Mouse (Mus musculus): ENCODE measurements at regions not wholly inside any gene's neighbourhood (a gene's known extent, or its start where the extent isn't known, plus 50 kb on each side); places are given as distances from the start of the nearest gene placed in this dataset.

DNA sequence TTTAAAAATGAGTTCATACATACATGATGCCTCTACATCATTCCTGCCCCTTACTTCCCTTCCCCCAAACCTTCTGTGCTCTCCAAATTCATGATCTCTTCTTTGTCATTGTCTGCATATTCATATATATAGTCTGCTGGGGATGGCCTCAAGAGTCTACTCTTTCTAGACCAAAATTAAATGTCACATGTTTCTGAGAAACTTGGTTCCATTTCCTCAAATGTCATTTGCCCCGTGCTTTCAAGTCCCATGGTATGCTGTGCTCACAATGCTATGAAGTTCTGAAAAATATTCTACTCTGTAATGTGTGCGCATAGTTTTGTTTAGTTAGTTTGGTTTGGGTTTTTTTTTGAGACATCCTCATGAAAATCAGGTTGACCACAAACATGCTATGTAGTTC lies 81.4 kb upstream of the Tank start:
- H3K9me3 ChIP-seq (ENCODE audit: control insufficient read depth, low read length): peaks cover 2% of the 10 kb centered on the region; the same call in 1 of the 2 replicates
- no peak overlapping the region for H3K27ac ChIP-seq (replicated peaks; ENCODE audit: low read depth, low read length)
- DNase-seq (ENCODE audit: low spot score): no peak
- no peak for ATAC-seq (ENCODE audit: low read depth)
- WGBS: 86% methylated on average over 2 of the region's 2 CpGs
- H3K4me3 ChIP-seq (ENCODE audit: low read depth, low read length): no peak overlapping the region
- H3K9ac ChIP-seq (ENCODE audit: low read depth, low read length): no peak overlapping the region
- no peaks in the 10 kb centered on the region for H3K36me3 ChIP-seq (ENCODE audit: control insufficient read depth, insufficient read depth, low read length)
- no peaks in the 10 kb centered on the region for H3K4me1 ChIP-seq (ENCODE audit: control insufficient read depth, insufficient read depth, low read length)
- no peaks in the 10 kb centered on the region for H3K27me3 ChIP-seq (replicated peaks; ENCODE audit: control insufficient read depth, insufficient read depth, low read length)
- H3K4me2 ChIP-seq (ENCODE audit: low read depth, low read length): no peak overlapping the region

DNA sequence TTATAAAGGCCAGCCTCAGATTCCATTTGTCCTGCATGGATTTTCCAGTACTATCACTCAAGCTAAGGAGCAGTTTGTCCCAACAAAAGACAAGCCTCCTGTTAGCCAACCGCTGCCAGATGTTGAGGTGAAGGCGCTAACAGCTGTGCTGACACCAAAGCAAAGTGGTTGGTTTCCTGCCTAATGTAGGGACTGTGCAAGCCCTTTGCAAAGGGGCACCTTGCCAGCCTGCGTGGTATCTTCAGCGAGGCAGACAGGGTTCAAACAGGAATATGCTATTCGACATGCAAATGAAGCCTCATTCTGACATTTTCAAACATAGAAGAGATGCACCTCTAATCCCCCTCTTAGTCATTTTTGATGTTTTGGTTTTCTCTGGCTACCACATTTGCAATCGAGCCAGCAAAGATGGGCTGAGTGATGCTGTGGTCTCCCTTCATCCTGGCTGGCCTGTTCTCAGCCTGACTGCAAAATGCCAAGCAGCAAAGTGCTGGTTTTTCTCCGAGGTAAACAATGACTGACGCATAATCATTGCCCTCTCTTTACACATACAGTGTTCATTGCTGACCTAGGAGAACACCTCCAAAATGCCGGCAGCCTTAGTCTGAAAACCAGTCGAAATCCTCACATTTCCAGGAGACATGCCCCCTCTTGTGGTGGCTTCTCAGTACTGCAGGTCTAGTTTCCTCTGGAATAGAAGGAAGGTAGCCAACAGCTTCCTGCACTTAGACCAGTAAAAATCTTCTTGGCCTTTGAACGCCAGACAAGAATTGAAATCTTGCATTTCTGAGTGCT lies 84.3 kb upstream of the Tank start:
- peak overlapping the region; percentile 33 for H3K4me2 ChIP-seq (ENCODE audit: low read depth, low read length)
- H3K36me3 ChIP-seq (ENCODE audit: control insufficient read depth, insufficient read depth, low read length): no peaks in the 10 kb centered on the region
- ATAC-seq (ENCODE audit: low read depth): peak; percentile 60; the same call in 1 of the 2 replicates
- peak; percentile 83 for DNase-seq (ENCODE audit: low spot score)
- no peaks in the 10 kb centered on the region for H3K4me1 ChIP-seq (ENCODE audit: control insufficient read depth, insufficient read depth, low read length)
- no peak overlapping the region for H3K4me3 ChIP-seq (ENCODE audit: low read depth, low read length)
- H3K9ac ChIP-seq (ENCODE audit: low read depth, low read length): no peak overlapping the region
- no peak overlapping the region for H3K27ac ChIP-seq (replicated peaks; ENCODE audit: low read depth, low read length)
- no peaks in the 10 kb centered on the region for H3K27me3 ChIP-seq (replicated peaks; ENCODE audit: control insufficient read depth, insufficient read depth, low read length)
- 38% methylated on average over 11 of the region's 11 CpGs for WGBS
- H3K9me3 ChIP-seq (ENCODE audit: control insufficient read depth, low read length): no peaks in the 10 kb centered on the region

DNA sequence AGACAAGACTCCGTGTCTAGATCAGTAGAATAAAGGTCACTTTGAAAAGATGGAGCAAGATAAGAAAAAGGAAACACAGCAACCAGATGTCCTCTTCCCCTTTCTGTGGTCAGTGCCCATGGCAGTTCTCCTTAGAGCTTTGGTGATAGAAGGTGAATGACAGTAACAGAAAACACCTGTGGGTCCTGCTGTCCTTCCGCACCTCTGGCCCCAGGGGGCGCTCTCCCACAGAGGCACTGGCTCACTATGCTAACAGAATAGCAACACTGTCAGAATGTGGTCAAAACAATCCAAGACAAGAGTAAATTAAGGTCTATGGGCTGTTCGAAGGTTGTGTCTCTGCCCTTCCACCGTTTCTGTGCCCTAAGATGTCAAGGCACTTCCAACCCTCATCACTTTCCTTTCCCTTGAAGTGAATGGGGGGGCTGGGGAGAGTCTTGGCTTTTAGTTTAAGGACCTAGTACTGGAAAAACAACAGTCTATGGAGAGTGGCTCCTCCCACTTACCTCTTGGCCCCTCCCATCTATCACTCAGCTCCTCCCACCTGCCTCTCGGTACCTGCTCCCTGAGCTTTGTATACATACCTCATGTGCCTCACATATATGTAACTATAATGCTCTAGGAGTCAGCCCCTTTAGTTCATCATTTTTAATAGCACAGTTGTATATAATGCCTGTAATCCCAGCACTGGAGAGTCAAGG lies 86.2 kb upstream of the Tank start:
- H3K36me3 ChIP-seq (ENCODE audit: control insufficient read depth, insufficient read depth, low read length): no peaks in the 10 kb centered on the region
- H3K27me3 ChIP-seq (replicated peaks; ENCODE audit: control insufficient read depth, insufficient read depth, low read length): no peaks in the 10 kb centered on the region
- ATAC-seq (ENCODE audit: low read depth) (no peak), DNase-seq (ENCODE audit: low spot score) (no peak)
- no peak overlapping the region for H3K4me3 ChIP-seq (ENCODE audit: low read depth, low read length)
- no peak overlapping the region for H3K27ac ChIP-seq (replicated peaks; ENCODE audit: low read depth, low read length)
- no peak overlapping the region for H3K4me2 ChIP-seq (ENCODE audit: low read depth, low read length)
- H3K4me1 ChIP-seq (ENCODE audit: control insufficient read depth, insufficient read depth, low read length): no peaks in the 10 kb centered on the region
- whole genome bisulfite sequencing: 47% methylated on average over 6 of the region's 6 CpGs
- no peak overlapping the region for H3K9ac ChIP-seq (ENCODE audit: low read depth, low read length)
- H3K9me3 ChIP-seq (ENCODE audit: control insufficient read depth, low read length): no peaks in the 10 kb centered on the region

DNA sequence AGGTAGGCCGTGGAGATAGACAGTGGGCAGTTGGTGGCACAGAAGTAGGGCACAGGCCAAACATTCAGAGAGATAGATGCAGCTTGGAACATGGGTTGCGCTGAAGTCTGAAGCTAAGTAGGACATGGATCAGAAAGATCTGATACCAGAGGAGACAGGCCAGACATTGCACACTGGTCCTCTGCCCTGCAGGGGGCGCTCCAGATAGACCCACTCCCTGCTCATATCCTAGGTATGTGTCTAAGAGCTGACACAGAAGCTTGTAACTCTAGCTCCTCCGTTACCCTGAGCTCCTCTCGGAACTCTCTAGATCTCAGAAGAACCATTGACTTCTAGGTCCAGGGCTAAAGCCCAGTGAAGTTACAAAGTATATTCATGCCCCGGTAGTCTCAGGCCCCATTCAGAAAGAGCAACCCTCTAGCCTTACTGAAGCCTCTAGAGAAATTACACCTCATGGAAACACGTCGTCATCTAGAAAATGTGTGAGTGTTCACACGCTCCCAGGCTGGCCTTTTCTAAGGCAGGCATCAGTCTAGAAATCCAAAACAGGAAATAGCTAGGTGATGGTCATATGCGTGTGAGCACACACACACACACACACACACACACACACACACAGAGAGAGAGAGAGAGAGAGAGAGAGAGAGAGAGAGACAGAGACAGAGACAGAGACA lies 87.8 kb upstream of the Tank start:
- no peak overlapping the region for H3K4me3 ChIP-seq (ENCODE audit: low read depth, low read length)
- no peaks in the 10 kb centered on the region for H3K27me3 ChIP-seq (replicated peaks; ENCODE audit: control insufficient read depth, insufficient read depth, low read length)
- H3K4me2 ChIP-seq (ENCODE audit: low read depth, low read length): no peak overlapping the region
- H3K9ac ChIP-seq (ENCODE audit: low read depth, low read length): no peak overlapping the region
- ATAC-seq (ENCODE audit: low read depth) (no peak), DNase-seq (ENCODE audit: low spot score) (no peak)
- no peaks in the 10 kb centered on the region for H3K4me1 ChIP-seq (ENCODE audit: control insufficient read depth, insufficient read depth, low read length)
- H3K27ac ChIP-seq (replicated peaks; ENCODE audit: low read depth, low read length): no peak overlapping the region
- H3K9me3 ChIP-seq (ENCODE audit: control insufficient read depth, low read length): no peaks in the 10 kb centered on the region
- WGBS: 83% methylated on average over 10 of the region's 10 CpGs
- H3K36me3 ChIP-seq (ENCODE audit: control insufficient read depth, insufficient read depth, low read length): no peaks in the 10 kb centered on the region

DNA sequence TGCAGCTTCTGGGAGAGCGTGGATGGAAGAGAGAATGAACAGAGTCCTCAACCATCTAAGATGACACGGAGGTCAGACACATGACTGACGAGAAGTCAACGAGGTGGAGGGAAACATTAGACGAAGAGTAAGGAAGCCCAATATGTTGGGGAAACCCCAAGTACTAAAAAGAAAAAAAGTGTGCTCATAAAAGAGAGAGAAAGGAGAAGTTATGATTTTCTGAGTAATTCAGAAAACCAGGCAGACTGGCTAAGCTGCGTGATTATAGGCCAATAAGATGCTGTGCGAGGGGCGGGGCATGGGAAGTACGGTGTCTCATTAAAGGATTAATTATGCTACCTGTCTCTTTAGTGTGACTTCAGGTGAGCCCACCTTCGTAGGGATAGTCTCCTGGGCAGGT lies 88.6 kb upstream of the Tank start:
- Histone ChIP-seq H3K36me3 (ENCODE audit: control insufficient read depth, insufficient read depth, low read length) (no peaks in the 10 kb centered on the region), H3K9me3 (ENCODE audit: control insufficient read depth, low read length) (no peaks in the 10 kb centered on the region), H3K4me3 (ENCODE audit: low read depth, low read length) (no peak overlapping the region), H3K9ac (ENCODE audit: low read depth, low read length) (no peak overlapping the region), H3K4me1 (ENCODE audit: control insufficient read depth, insufficient read depth, low read length) (no peaks in the 10 kb centered on the region), H3K27ac (replicated peaks; ENCODE audit: low read depth, low read length) (no peak overlapping the region), H3K27me3 (replicated peaks; ENCODE audit: control insufficient read depth, insufficient read depth, low read length) (no peaks in the 10 kb centered on the region), H3K4me2 (ENCODE audit: low read depth, low read length) (no peak overlapping the region)
- WGBS: 84% methylated on average over 10 of the region's 10 CpGs
- ATAC-seq (ENCODE audit: low read depth): no peak
- DNase-seq (ENCODE audit: low spot score): no peak

DNA sequence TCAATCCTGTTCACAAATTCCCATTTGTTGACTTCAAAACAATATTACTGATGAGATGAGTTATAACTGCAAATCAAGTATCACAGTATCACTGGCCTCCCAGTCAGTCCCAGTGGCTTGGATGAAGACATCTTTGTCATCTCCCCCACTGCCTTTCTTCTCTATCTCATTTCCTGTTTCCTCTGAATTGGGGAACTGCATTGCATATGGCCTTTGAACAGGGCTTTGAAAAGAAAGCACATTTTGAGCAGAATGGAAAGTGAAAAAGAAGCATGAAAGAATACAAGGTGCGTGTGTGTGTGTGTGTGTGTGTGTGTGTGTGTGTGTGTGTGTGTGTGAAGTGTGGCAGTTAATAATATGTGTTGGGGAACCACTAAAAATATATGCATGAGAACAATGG lies 94.6 kb upstream of the Tank start:
- Histone ChIP-seq H3K27me3 (replicated peaks; ENCODE audit: control insufficient read depth, insufficient read depth, low read length) (no peaks in the 10 kb centered on the region), H3K4me3 (ENCODE audit: low read depth, low read length) (no peak overlapping the region), H3K36me3 (ENCODE audit: control insufficient read depth, insufficient read depth, low read length) (no peaks in the 10 kb centered on the region), H3K4me2 (ENCODE audit: low read depth, low read length) (no peak overlapping the region), H3K9ac (ENCODE audit: low read depth, low read length) (no peak overlapping the region), H3K27ac (replicated peaks; ENCODE audit: low read depth, low read length) (no peak overlapping the region), H3K4me1 (ENCODE audit: control insufficient read depth, insufficient read depth, low read length) (no peaks in the 10 kb centered on the region), H3K9me3 (ENCODE audit: control insufficient read depth, low read length) (no peaks in the 10 kb centered on the region)
- 87% methylated on average over 1 of the region's 1 CpGs for WGBS
- ATAC-seq (ENCODE audit: low read depth) (no peak), DNase-seq (ENCODE audit: low spot score) (no peak)

DNA sequence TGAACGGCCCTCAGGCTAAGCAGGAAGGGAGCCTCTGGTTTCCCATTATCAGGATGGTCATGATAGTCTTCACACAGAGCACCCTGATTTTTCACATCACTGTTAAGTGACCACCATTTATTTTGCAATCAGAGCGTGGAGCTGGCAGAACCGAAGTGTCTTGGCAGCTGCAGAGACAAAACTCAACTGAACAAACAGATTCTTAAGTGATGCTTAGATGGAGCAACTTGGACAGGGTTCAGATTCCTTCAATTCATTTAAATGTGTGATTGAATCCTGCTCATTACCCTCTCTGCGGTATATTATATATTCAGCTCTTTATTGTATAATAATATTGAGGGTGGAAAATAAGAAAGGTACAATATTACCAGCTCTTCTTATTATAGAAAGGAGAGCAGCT lies 101.7 kb upstream of the Tank start:
- Histone ChIP-seq H3K27me3 (replicated peaks; ENCODE audit: control insufficient read depth, insufficient read depth, low read length) (no peaks in the 10 kb centered on the region), H3K9me3 (ENCODE audit: control insufficient read depth, low read length) (no peaks in the 10 kb centered on the region), H3K4me1 (ENCODE audit: control insufficient read depth, insufficient read depth, low read length) (no peaks in the 10 kb centered on the region), H3K4me3 (ENCODE audit: low read depth, low read length) (no peak overlapping the region), H3K36me3 (ENCODE audit: control insufficient read depth, insufficient read depth, low read length) (no peaks in the 10 kb centered on the region), H3K27ac (replicated peaks; ENCODE audit: low read depth, low read length) (no peak overlapping the region), H3K9ac (ENCODE audit: low read depth, low read length) (no peak overlapping the region), H3K4me2 (ENCODE audit: low read depth, low read length) (no peak overlapping the region)
- DNase-seq (ENCODE audit: low spot score) (no peak), ATAC-seq (ENCODE audit: low read depth) (no peak)
- 85% methylated on average over 4 of the region's 4 CpGs for WGBS

DNA sequence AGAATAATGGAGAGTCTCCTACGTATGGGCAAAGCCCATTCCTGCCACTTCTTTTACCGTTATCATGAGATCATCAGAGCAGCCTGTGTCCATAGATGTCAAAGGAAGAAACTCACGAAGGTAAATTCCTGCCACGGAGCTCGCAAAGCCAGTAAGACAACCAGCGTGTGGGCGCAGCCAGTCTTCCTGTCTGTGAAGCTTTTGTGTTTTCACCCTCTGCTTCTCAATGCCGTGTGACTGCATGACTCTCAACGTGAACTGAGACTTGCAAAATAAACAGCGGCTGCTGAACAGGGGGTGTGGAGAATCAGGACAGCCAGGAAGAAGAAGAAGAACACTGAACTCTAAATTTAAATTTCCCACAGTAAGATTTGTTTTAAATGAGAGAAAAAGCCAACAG lies 103.8 kb upstream of the Tank start:
- DNase-seq (ENCODE audit: low spot score) (no peak), ATAC-seq (ENCODE audit: low read depth) (no peak)
- no peaks in the 10 kb centered on the region for H3K4me1 ChIP-seq (ENCODE audit: control insufficient read depth, insufficient read depth, low read length)
- H3K4me3 ChIP-seq (ENCODE audit: low read depth, low read length): no peak overlapping the region
- 66% methylated on average over 10 of the region's 10 CpGs for WGBS
- H3K4me2 ChIP-seq (ENCODE audit: low read depth, low read length): no peak overlapping the region
- no peak overlapping the region for H3K27ac ChIP-seq (replicated peaks; ENCODE audit: low read depth, low read length)
- H3K27me3 ChIP-seq (replicated peaks; ENCODE audit: control insufficient read depth, insufficient read depth, low read length): no peaks in the 10 kb centered on the region
- H3K9me3 ChIP-seq (ENCODE audit: control insufficient read depth, low read length): no peaks in the 10 kb centered on the region
- H3K36me3 ChIP-seq (ENCODE audit: control insufficient read depth, insufficient read depth, low read length): no peaks in the 10 kb centered on the region
- no peak overlapping the region for H3K9ac ChIP-seq (ENCODE audit: low read depth, low read length)

Data from embryonic facial prominence, embryonic 14.5 days (tissue).